Mouse (Mus musculus): ENCODE results near the gene Pde8a. TPM values are rescaled to one million over a fixed set of nuclear protein-coding genes. Genes with fewer than 3 reads are reported as not detected.
A peak's percentile ranks its signal among the peaks of the same experiment; 100 is the strongest.

Gene Pde8a
- polyA plus RNA-seq, 1 experiment = 16.1 TPM

GRCm38 (mm10) chr7:81208944-81209343, 4.5 kb upstream of the Pde8a start:
- H3K4me1 ChIP-seq (ENCODE audit: control insufficient read depth, insufficient read depth, low read length) = no peaks in the 10 kb centered on the region
- no peak overlapping the region for H3K4me3 ChIP-seq (ENCODE audit: insufficient read depth, low read length)
- peak; percentile 59 for TF ChIP-seq CTCF (IDR thresholded peaks at IDR 0.05; ENCODE audit: extremely low read depth, insufficient read depth, low read length)
- no peak for TF ChIP-seq POLR2A (IDR thresholded peaks at IDR 0.05; ENCODE audit: extremely low read depth, insufficient read depth, low read length)
- no peak overlapping the region for H3K27ac ChIP-seq (ENCODE audit: insufficient read depth, low read length)

DNA sequence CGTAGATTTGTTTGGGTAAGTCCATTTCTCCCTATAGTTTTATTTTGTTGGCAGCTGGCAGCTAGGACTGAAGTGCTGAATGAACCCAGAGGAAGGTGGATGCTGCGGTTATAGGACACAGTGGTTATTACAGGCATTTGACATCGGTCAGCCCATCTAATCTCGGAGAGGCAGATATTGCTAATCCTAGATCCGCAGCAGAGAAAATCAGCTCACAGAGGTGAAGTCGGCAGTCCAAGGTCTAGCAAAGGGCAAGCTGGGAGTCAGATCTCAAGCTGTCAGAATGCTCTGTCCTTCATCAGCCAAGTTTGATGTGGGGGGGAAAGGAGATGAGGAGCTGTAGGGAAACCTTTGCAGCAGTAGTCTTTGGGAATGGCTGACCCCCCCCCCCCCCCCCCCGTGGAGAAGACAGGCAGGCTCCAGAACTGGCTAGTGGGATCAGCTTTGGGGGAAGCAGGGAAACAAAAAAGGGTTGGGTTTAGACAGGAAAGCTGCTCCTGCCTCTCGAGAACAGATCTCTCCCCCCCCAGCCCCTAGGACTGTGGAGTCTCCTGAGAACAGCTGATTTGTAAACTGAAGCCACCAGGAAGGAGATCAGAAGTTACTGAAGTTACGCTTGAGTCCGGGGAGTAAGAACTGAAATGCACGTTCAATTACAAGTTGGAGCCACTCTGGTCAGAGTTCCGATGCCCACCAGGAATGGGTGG, 3.3 kb upstream of the Pde8a start:
- H3K27ac ChIP-seq (ENCODE audit: insufficient read depth, low read length) = no peak overlapping the region
- TF ChIP-seq CTCF (IDR thresholded peaks at IDR 0.05; ENCODE audit: extremely low read depth, insufficient read depth, low read length) (no peak), POLR2A (IDR thresholded peaks at IDR 0.05; ENCODE audit: extremely low read depth, insufficient read depth, low read length) (no peak)

DNA sequence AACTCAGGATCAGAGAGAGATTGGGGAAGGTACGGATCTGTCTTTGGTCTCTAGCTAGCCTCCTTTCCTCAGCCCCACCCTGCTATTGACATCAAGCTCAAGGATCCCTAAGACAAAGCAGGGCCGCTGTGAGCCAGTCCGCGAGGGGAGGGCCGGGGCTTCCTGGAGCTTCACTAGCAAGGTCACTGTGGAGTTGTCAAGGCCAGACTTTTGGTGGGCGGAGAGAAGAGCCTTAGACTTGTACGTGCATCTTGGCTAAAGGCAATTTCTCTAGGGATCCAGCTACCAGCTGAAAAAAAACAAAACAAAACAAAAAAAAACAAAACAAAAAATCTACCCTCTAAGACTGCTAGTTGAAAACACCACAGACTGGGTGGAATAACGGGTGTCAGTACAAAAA, 1.6 kb upstream of the Pde8a start:
- TF ChIP-seq CTCF (IDR thresholded peaks at IDR 0.05; ENCODE audit: extremely low read depth, insufficient read depth, low read length) (no peak), POLR2A (IDR thresholded peaks at IDR 0.05; ENCODE audit: extremely low read depth, insufficient read depth, low read length) (no peak)
- H3K4me3 ChIP-seq (ENCODE audit: insufficient read depth, low read length) = no peak overlapping the region
- H3K27ac ChIP-seq (ENCODE audit: insufficient read depth, low read length) = 0 out of 2 replicates have a peak overlapping the region, but pooled peaks have one; percentile 13

More for the DNA sequence above, 3.3 kb upstream of the Pde8a start:
- Histone ChIP-seq H3K4me1 (ENCODE audit: control insufficient read depth, insufficient read depth, low read length) (no peaks in the 10 kb centered on the region), H3K4me3 (ENCODE audit: insufficient read depth, low read length) (no peak overlapping the region)

GRCm38 (mm10) chr7:81212261-81212681, 1.1 kb upstream of the Pde8a start:
- peak overlapping the region; percentile 34 for H3K4me3 ChIP-seq (ENCODE audit: insufficient read depth, low read length)

More for the DNA sequence above, 1.6 kb upstream of the Pde8a start:
- no peaks in the 10 kb centered on the region for H3K4me1 ChIP-seq (ENCODE audit: control insufficient read depth, insufficient read depth, low read length)

DNA sequence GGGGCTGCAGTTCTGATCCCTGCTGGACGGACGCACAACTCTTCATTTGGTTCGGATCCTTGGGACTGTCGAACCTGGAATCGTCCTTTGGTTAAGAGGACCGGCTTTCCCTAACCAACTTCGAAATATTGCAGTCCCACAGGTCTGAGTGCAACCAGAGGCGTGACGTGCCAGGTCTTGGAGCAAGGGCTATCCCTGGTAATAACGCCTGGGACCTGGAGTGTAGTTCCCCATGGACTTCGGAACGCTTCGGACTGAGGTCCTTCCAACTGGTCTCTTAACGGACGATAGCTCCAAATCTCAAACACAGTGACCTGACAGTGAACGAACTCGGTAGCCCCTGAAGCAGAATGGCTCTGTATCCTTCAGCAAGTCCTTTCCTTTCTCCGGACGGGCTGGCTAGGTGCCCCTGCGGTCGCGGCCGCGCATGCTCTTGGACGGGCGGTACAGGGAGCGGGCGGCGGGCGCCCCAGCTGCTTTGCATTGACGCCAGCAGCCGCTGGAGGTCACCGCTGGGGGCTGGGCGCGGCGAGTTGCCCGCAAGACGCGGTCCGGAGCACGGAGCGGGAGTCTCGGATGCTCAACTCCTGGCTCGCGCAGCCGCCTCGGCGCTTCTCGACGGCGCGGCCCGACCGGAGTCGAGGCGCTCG, 574 bp upstream of the Pde8a start:
- Histone ChIP-seq H3K4me1 (ENCODE audit: control insufficient read depth, insufficient read depth, low read length) (no peaks in the 10 kb centered on the region), H3K4me3 (ENCODE audit: insufficient read depth, low read length) (peak overlapping the region; percentile 34), H3K27ac (ENCODE audit: insufficient read depth, low read length) (peak overlapping the region; percentile 96)
- TF ChIP-seq CTCF (IDR thresholded peaks at IDR 0.05; ENCODE audit: extremely low read depth, insufficient read depth, low read length) (no peak), POLR2A (IDR thresholded peaks at IDR 0.05; ENCODE audit: extremely low read depth, insufficient read depth, low read length) (0 out of 2 replicates have a peak, but pooled peaks have one; percentile 28)

More at GRCm38 (mm10) chr7:81212261-81212681, 1.1 kb upstream of the Pde8a start:
- no peak for TF ChIP-seq CTCF (IDR thresholded peaks at IDR 0.05; ENCODE audit: extremely low read depth, insufficient read depth, low read length)
- no peak for TF ChIP-seq POLR2A (IDR thresholded peaks at IDR 0.05; ENCODE audit: extremely low read depth, insufficient read depth, low read length)
- H3K4me1 ChIP-seq (ENCODE audit: control insufficient read depth, insufficient read depth, low read length) = no peaks in the 10 kb centered on the region
- H3K27ac ChIP-seq (ENCODE audit: insufficient read depth, low read length) = peak overlapping the region; percentile 86

DNA sequence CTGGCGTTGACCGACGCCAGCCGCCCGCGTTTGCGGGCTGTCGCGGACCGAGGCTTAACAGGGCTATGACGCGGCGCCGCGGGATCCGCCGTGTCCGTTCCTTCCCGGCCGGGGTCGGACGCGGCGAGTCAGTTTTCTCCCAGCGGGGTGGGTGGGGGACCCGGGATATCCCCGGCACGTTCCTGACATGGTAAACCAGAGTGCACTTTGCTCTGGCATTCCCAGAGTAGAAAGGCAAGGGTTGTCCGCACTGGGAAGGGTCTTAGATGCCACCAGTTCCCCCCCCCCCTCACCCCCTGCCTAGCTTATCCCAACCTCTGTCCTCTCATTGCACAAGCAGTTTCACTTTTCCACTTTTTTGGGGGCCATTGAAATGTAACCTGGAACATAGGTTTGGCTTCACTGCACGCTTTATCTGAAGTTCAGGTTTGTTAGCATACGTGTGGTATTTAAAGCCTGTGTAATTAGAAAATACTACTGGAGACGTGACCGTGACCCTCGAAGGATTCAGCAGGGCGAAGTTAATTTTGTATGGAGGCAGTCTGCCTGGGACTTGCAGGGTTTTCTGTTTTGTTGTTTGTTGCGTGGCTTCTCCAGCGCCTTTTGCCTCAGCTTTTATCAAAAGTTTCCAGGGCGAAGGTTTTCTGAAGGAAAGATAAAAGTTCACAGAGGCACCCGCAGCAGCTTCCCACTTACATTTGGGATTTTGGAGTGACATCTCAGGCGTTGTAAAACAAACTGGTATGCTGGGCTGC, 934 bp downstream of the Pde8a start:
- H3K4me3 ChIP-seq (ENCODE audit: insufficient read depth, low read length) = peak overlapping the region; percentile 34
- H3K27ac ChIP-seq (ENCODE audit: insufficient read depth, low read length) = peak overlapping the region; percentile 64; the same call in 1 of the 2 replicates

GRCm38 (mm10) chr7:81215950-81216349, 2.6 kb downstream of the Pde8a start:
- Histone ChIP-seq H3K4me1 (ENCODE audit: control insufficient read depth, insufficient read depth, low read length) (no peaks in the 10 kb centered on the region), H3K27ac (ENCODE audit: insufficient read depth, low read length) (no peak overlapping the region)
- no peak for TF ChIP-seq POLR2A (IDR thresholded peaks at IDR 0.05; ENCODE audit: extremely low read depth, insufficient read depth, low read length)
- no peak for TF ChIP-seq CTCF (IDR thresholded peaks at IDR 0.05; ENCODE audit: extremely low read depth, insufficient read depth, low read length)

More for the DNA sequence above, 934 bp downstream of the Pde8a start:
- H3K4me1 ChIP-seq (ENCODE audit: control insufficient read depth, insufficient read depth, low read length) = no peaks in the 10 kb centered on the region
- TF ChIP-seq CTCF (IDR thresholded peaks at IDR 0.05; ENCODE audit: extremely low read depth, insufficient read depth, low read length) (no peak), POLR2A (IDR thresholded peaks at IDR 0.05; ENCODE audit: extremely low read depth, insufficient read depth, low read length) (no peak)

DNA sequence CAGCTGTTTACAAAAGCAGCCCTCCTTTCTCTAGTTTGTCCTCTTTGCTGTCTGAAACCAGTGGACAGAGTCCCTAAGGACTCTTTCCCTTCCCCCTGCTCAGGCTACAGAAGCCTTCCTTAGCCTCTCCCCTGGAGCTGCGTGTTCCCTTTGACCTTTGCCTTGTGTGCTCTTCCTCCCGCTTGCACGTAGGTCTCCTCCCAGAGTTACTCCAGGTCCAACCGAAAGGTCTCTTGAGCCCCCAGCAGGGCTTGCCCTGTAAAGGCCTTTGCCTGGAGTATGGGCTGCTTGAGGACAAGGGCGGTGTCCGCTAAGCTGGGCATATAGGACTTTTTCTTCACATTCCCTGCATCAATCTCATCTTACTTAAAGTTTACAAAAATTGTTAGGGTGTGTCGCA, 5.9 kb downstream of the Pde8a start:
- Histone ChIP-seq H3K4me3 (ENCODE audit: insufficient read depth, low read length) (no peak overlapping the region), H3K4me1 (ENCODE audit: control insufficient read depth, insufficient read depth, low read length) (no peaks in the 10 kb centered on the region)
- no peak for TF ChIP-seq CTCF (IDR thresholded peaks at IDR 0.05; ENCODE audit: extremely low read depth, insufficient read depth, low read length)
- TF ChIP-seq POLR2A (IDR thresholded peaks at IDR 0.05; ENCODE audit: extremely low read depth, insufficient read depth, low read length) = no peak

More at GRCm38 (mm10) chr7:81215950-81216349, 2.6 kb downstream of the Pde8a start:
- no peak overlapping the region for H3K4me3 ChIP-seq (ENCODE audit: insufficient read depth, low read length)

DNA sequence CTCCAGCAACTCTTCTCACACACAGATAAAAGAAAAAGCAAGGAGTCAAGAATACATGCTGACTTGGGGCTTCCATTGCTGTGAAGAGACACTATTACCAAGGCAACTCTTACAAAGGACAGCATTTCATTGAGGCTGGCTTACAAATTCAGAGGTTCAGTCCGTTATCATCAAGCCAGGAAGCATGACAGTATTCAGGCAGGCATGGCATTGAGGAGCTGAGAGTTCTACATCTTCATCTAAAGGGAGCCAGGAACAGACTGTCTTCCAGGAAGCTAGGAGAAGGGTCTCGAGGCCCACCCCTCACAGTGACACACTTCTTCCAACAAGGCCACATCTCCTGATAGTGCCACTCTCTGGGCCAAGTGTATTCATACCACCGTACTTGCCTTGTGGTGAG, 7.0 kb downstream of the Pde8a start:
- Histone ChIP-seq H3K4me3 (ENCODE audit: insufficient read depth, low read length) (no peak overlapping the region), H3K4me1 (ENCODE audit: control insufficient read depth, insufficient read depth, low read length) (no peaks in the 10 kb centered on the region), H3K27ac (ENCODE audit: insufficient read depth, low read length) (no peak overlapping the region)
- TF ChIP-seq POLR2A (IDR thresholded peaks at IDR 0.05; ENCODE audit: extremely low read depth, insufficient read depth, low read length) (no peak), CTCF (IDR thresholded peaks at IDR 0.05; ENCODE audit: extremely low read depth, insufficient read depth, low read length) (no peak)

More for the DNA sequence above, 5.9 kb downstream of the Pde8a start:
- no peak overlapping the region for H3K27ac ChIP-seq (ENCODE audit: insufficient read depth, low read length)
